Mouse (Mus musculus) liver, embryonic 14.5 days (tissue): ENCODE measurements around the gene Rbm24.

ENCODE experiments used
- CTCF ChIP-seq: IDR thresholded peaks from 2 replicates; pipeline ENCODE4 v1.5.1; 2016; ENCODE audit warnings: antibody characterized with exemption, low read depth, control low read depth
- EP300 ChIP-seq: IDR thresholded peaks from 2 replicates; pipeline ENCODE4 v1.6.1; 2016; ENCODE audit warnings: antibody characterized with exemption, low read depth

GRCm38 (mm10) chr13:46375371-46375770 lies 42.9 kb upstream of the Rbm24 start:
- no peak for TF ChIP-seq CTCF
- TF ChIP-seq EP300 = no peak
